Mouse (Mus musculus) large intestine, adult 2 months (tissue): Measurements from ENCODE around the gene Trim72. TPM values are rescaled to one million over a fixed set of nuclear protein-coding genes. Genes with fewer than 3 reads are reported as not detected.

Source experiments
- DNase-seq: peaks from one replicate; pipeline ENCODE4 v3.0.0-alpha.2; 2012; ENCODE audit warnings: low read depth, low spot score
- WGBS: fragments of 180-500 bp; shearing (Covaris S2); methylation state at CpG from one replicate; pipeline ENCODE4 v1.1.7; 2018; 5-methylcytosine and 5-hydroxymethylcytosine counted together
- polyA plus RNA-seq: library from polyadenylated mRNA; depleted of rRNA; stranded (reverse); fragments of >200 nt; gene quantifications from 2 replicates; pipeline ENCODE4 v1.2.3, GENCODE M21; 2012; rRNA removed

Gene Trim72
- polyA plus RNA-seq, 1 experiment, result 6.8 TPM

- WGBS, result 45% methylated on average over 4 of the region's 4 CpGs
- DNase-seq, result no peak
Measured at GRCm38 (mm10) chr7:128044142-128044785, 40.5 kb downstream of the Trim72 start.

- WGBS, result 80% methylated on average over 2 of the region's 2 CpGs
Measured at GRCm38 (mm10) chr7:128045640-128046039, 41.9 kb downstream of the Trim72 start.

GRCm38 (mm10) chr7:128048819-128049218 lies 45.1 kb downstream of the Trim72 start:
- 87% methylated on average over 4 of the region's 4 CpGs for WGBS
- DNase-seq, result no peak

More at GRCm38 (mm10) chr7:128045640-128046039, 41.9 kb downstream of the Trim72 start:
- no peak for DNase-seq

GRCm38 (mm10) chr7:128049254-128049653 lies 45.5 kb downstream of the Trim72 start:
- 70% methylated on average over 2 of the region's 2 CpGs for WGBS
- no peak for DNase-seq

- DNase-seq, result no peak
- WGBS, result 59% methylated on average over 4 of the region's 4 CpGs
Measured at GRCm38 (mm10) chr7:128050739-128051138, 47.0 kb downstream of the Trim72 start.

- no peak for DNase-seq
- whole genome bisulfite sequencing, result 69% methylated on average over 5 of the region's 5 CpGs
Measured at GRCm38 (mm10) chr7:128053061-128053460, 49.3 kb downstream of the Trim72 start.

GRCm38 (mm10) chr7:128056917-128057444 lies 53.2 kb downstream of the Trim72 start:
- peak; percentile 62 for DNase-seq
- WGBS, result 21% methylated on average over 3 of the region's 3 CpGs

GRCm38 (mm10) chr7:128057860-128058259 lies 54.1 kb downstream of the Trim72 start:
- DNase-seq, result no peak
- WGBS, result 49% methylated on average over 8 of the region's 8 CpGs

- DNase-seq, result no peak
- WGBS, result 16% methylated on average over 7 of the region's 7 CpGs
Measured at GRCm38 (mm10) chr7:128058576-128058975, 54.8 kb downstream of the Trim72 start.

GRCm38 (mm10) chr7:128059091-128059490 lies 55.3 kb downstream of the Trim72 start:
- 53% methylated on average over 4 of the region's 4 CpGs for WGBS
- DNase-seq, result no peak

Other genes with a start within 250 kb of the Trim72 start
- gene Orai3, start 234.1 kb upstream of the Trim72 start, polyA plus RNA-seq, result 15.7 and 20.5 TPM in 2 replicates
- gene Setd1a, start 227.3 kb upstream of the Trim72 start, polyA plus RNA-seq, result 6.7 and 6.8 TPM in 2 replicates
- gene Gm49388, start 218.3 kb upstream of the Trim72 start, polyA plus RNA-seq, result not detected in 2 replicates
- 55.9 and 69.1 TPM in 2 replicates for gene Hsd3b7, start 203.3 kb upstream of the Trim72 start, polyA plus RNA-seq
- gene Stx4a, start 179.7 kb upstream of the Trim72 start, polyA plus RNA-seq, result 64.0 and 81.2 TPM in 2 replicates
- 1.7 and 3.1 TPM in 2 replicates for gene Stx1b, start 179.4 kb upstream of the Trim72 start, polyA plus RNA-seq
- gene Zfp646, start 127.7 kb upstream of the Trim72 start, polyA plus RNA-seq, result 12.8 and 19.5 TPM in 2 replicates
- 5.4 and 5.9 TPM in 2 replicates for gene Zfp668, start 127.1 kb upstream of the Trim72 start, polyA plus RNA-seq
- gene Prss53, start 113.0 kb upstream of the Trim72 start, polyA plus RNA-seq, result 0.80 and 1.1 TPM in 2 replicates
- gene Gm21974, start 108.5 kb upstream of the Trim72 start, polyA plus RNA-seq, result not detected in 2 replicates
- 69.3 and 83.9 TPM in 2 replicates for gene Vkorc1, start 108.3 kb upstream of the Trim72 start, polyA plus RNA-seq
- 82.2 and 87.5 TPM in 2 replicates for gene Bckdk, start 99.9 kb upstream of the Trim72 start, polyA plus RNA-seq
- 14.2 and 14.8 TPM in 2 replicates for gene Kat8, start 91.4 kb upstream of the Trim72 start, polyA plus RNA-seq
- 33.4 and 34.9 TPM in 2 replicates for gene Prss8, start 73.8 kb upstream of the Trim72 start, polyA plus RNA-seq
- gene Prss36, start 57.2 kb upstream of the Trim72 start, polyA plus RNA-seq, result 3.2 and 4.4 TPM in 2 replicates
- gene Fus, start 36.5 kb upstream of the Trim72 start, polyA plus RNA-seq, result 187 and 218 TPM in 2 replicates
- gene Pycard, start 10.1 kb upstream of the Trim72 start, polyA plus RNA-seq, result 928 and 1,122 TPM in 2 replicates
- gene Itgam, start 58.7 kb downstream of the Trim72 start, polyA plus RNA-seq, result 10.1 and 14.0 TPM in 2 replicates
- gene Gm49368, start 58.7 kb downstream of the Trim72 start, polyA plus RNA-seq, result 0.02 and 0.04 TPM in 2 replicates
- gene Itgax, start 125.6 kb downstream of the Trim72 start, polyA plus RNA-seq, result 6.7 and 13.6 TPM in 2 replicates
- 1.1 and 1.5 TPM in 2 replicates for gene Itgad, start 150.4 kb downstream of the Trim72 start, polyA plus RNA-seq
- 1.0 and 1.6 TPM in 2 replicates for gene Cox6a2, start 202.4 kb downstream of the Trim72 start, polyA plus RNA-seq
- gene Armc5, start 233.4 kb downstream of the Trim72 start, polyA plus RNA-seq, result 22.1 and 28.9 TPM in 2 replicates
- 2.2 and 2.7 TPM in 2 replicates for gene 9130023H24Rik, start 234.1 kb downstream of the Trim72 start, polyA plus RNA-seq
- gene Tgfb1i1, start 242.9 kb downstream of the Trim72 start, polyA plus RNA-seq, result 53.7 and 57.1 TPM in 2 replicates